Mouse (Mus musculus) G1E (cell line): Measurements from ENCODE around the gene Mecr.

ENCODE experiments used
- CTCF ChIP-seq: IDR thresholded peaks from 2 replicates; pipeline ENCODE4 v1.5.1; 2012; ENCODE audit warnings: low read depth, low read length, inconsistent platforms, mixed read lengths
- POLR2AphosphoS5 ChIP-seq: IDR thresholded peaks from 2 replicates; pipeline ENCODE4 v1.6.1; 2012; ENCODE audit warnings: low read depth, low read length, inconsistent platforms; ENCODE audit not compliant: insufficient replicate concordance
- TAL1 ChIP-seq: conservative IDR thresholded peaks from 2 replicates; pipeline ENCODE4 v1.6.1; 2012; ENCODE audit warnings: low read depth, low read length, inconsistent platforms, mixed read lengths

DNA sequence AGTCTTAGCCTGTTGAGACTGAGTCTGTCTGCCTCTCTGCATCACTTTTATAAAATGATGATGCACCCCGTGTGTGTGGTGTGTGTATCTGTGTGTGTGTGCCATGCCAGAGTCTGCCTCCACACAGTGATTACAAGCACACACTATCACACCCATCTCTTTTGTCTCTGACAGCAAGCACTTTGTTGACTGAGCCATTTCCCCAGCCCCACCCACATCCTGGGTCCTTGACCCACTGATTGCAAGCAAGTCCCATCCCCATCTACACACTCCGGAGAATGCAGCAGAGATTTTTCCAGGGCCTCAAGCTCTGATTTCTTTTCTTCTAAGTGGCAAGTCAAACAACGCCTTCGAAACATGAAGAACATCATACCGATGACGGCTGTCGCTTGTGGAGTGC lies 29.5 kb upstream of the Mecr start:
- no peak for TF ChIP-seq CTCF
- no peak for TF ChIP-seq TAL1
- no peak for TF ChIP-seq POLR2AphosphoS5
